Mouse (Mus musculus) gonadal fat pad, adult 2 months (tissue): ENCODE results near the gene Tmem40. TPM values are rescaled to one million over a fixed set of nuclear protein-coding genes. Genes with fewer than 3 reads are reported as not detected.

ENCODE experiments used
- DNase-seq: peaks from one replicate; pipeline ENCODE4 v3.0.0-alpha.2; 2012; ENCODE audit warnings: low read depth
- polyA plus RNA-seq: library from polyadenylated mRNA; depleted of rRNA; stranded (reverse); fragments of >200 nt; gene quantifications from 2 replicates; pipeline ENCODE4 v1.2.3, GENCODE M21; 2012; rRNA removed

Gene Tmem40
- polyA plus RNA-seq, result 3.2 and 5.8 TPM in 2 replicates

GRCm38 (mm10) chr6:115761995-115762756, at the start of gene Tmem40:
Gene Tmem40 (minus strand): TSS chr6:115762410.
- DNase-seq, result no peak

- no peak for DNase-seq
Observed at GRCm38 (mm10) chr6:115811606-115812005, 49.4 kb upstream of the Tmem40 start.

GRCm38 (mm10) chr6:115808488-115809231, 46.5 kb upstream of the Tmem40 start, which contains the start of gene Rpl32:
Gene Rpl32 (minus strand): TSS chr6:115808747.
- DNase-seq, result peak; percentile 75

GRCm38 (mm10) chr6:115808196-115808487, 45.9 kb upstream of the Tmem40 start:
- no peak for DNase-seq

GRCm38 (mm10) chr6:115807464-115808195, 45.4 kb upstream of the Tmem40 start:
- no peak for DNase-seq

GRCm38 (mm10) chr6:115804432-115805192, 42.4 kb upstream of the Tmem40 start:
- no peak for DNase-seq

GRCm38 (mm10) chr6:115803541-115804382, 41.6 kb upstream of the Tmem40 start:
- DNase-seq, result no peak

GRCm38 (mm10) chr6:115801811-115802210, 39.6 kb upstream of the Tmem40 start:
- DNase-seq, result no peak

- no peak for DNase-seq
Observed at GRCm38 (mm10) chr6:115792691-115793215, 30.5 kb upstream of the Tmem40 start.

- DNase-seq, result no peak
Observed at GRCm38 (mm10) chr6:115791842-115792686, 29.9 kb upstream of the Tmem40 start.

GRCm38 (mm10) chr6:115791016-115791415, 28.8 kb upstream of the Tmem40 start:
- DNase-seq, result no peak

GRCm38 (mm10) chr6:115782781-115783180, 20.6 kb upstream of the Tmem40 start:
- DNase-seq, result no peak

GRCm38 (mm10) chr6:115776363-115776762, 14.2 kb upstream of the Tmem40 start:
- DNase-seq, result no peak

GRCm38 (mm10) chr6:115775838-115776237, 13.6 kb upstream of the Tmem40 start:
- no peak for DNase-seq

- DNase-seq, result no peak
Observed at GRCm38 (mm10) chr6:115774501-115774921, 12.3 kb upstream of the Tmem40 start, which contains the start of gene Cand2. Gene Cand2 (plus strand): TSS chr6:115774538.

GRCm38 (mm10) chr6:115773966-115774413, 11.8 kb upstream of the Tmem40 start:
- no peak for DNase-seq

- DNase-seq, result no peak
Observed at GRCm38 (mm10) chr6:115772604-115773003, 10.4 kb upstream of the Tmem40 start.

- DNase-seq, result no peak
Observed at GRCm38 (mm10) chr6:115772201-115772600, 10.0 kb upstream of the Tmem40 start.

- no peak for DNase-seq
Observed at GRCm38 (mm10) chr6:115770852-115771251, 8.6 kb upstream of the Tmem40 start.
